In genomic region chr13:37214590-37215282, GRCm38 (mm10) we compare ENCODE assay signal across 9 mouse cellular contexts.
A peak's percentile ranks its signal among the peaks of the same experiment; 100 is the strongest.
DNase-seq lines count a peak whose midpoint lies in the region; ATAC-seq and TF ChIP-seq lines count a peak whose summit lies in the region.
"Had no signal": no experiment of that assay in that cellular context is flagged by ENCODE, and none has a peak within 500 bp of the region (broad histone marks: within the 10 kb centered on the region; RNA-seq: fewer than 3 reads in every experiment).

No protein-coding gene starts in this region.

- no peaks in the 10 kb centered on the region for H3K36me3 ChIP-seq in kidney, postnatal 0 days (ENCODE audit: insufficient read depth, low read length)
- no peaks in the 10 kb centered on the region for H3K36me3 ChIP-seq in kidney, adult 2 months (ENCODE audit: control insufficient read depth, insufficient read depth, low read length)
- H3K36me3 ChIP-seq in embryonic facial prominence, embryonic 14.5 days (ENCODE audit: control insufficient read depth, insufficient read depth, low read length) = no peaks in the 10 kb centered on the region
- H3K36me3 ChIP-seq in hindbrain, embryonic 16.5 days (ENCODE audit: control insufficient read depth, insufficient read depth, low read length) = no peaks in the 10 kb centered on the region

- WGBS in kidney, postnatal 0 days = 30% methylated on average over 8 of the region's 8 CpGs
- WGBS in kidney, adult 2 months = 41% methylated on average over 8 of the region's 8 CpGs
- WGBS in embryonic facial prominence, embryonic 14.5 days = 34% methylated on average over 8 of the region's 8 CpGs
- WGBS in hindbrain, embryonic 16.5 days = 61% methylated on average over 8 of the region's 8 CpGs

- DNase-seq in kidney, postnatal 0 days (ENCODE audit: low spot score) = peak; percentile 37
- DNase-seq in kidney, adult 2 months = no peak
- peak; percentile 79 for DNase-seq in embryonic facial prominence, embryonic 14.5 days (ENCODE audit: low spot score)
- peak; percentile 25 to 29 for DNase-seq in lung, postnatal 4 days
- DNase-seq in left cerebral cortex, adult 2 months (ENCODE audit: extremely low spot score in 1 of 2, low spot score in 2 of 2) = no peak
- DNase-seq in left cerebral cortex, adult 18-20 months (ENCODE audit: low spot score in 2 of 2) = no peak

- H3K9me3 ChIP-seq in kidney, postnatal 0 days (replicated peaks; ENCODE audit: low read length) = no peaks in the 10 kb centered on the region
- H3K9me3 ChIP-seq in embryonic facial prominence, embryonic 14.5 days (ENCODE audit: control insufficient read depth, low read length) = no peaks in the 10 kb centered on the region
- no peaks in the 10 kb centered on the region for H3K9me3 ChIP-seq in hindbrain, embryonic 16.5 days (ENCODE audit: control insufficient read depth, low read length)
- H3K9me3 ChIP-seq: megakaryocyte, embryonic 14.5 days had no signal

- ATAC-seq in kidney, postnatal 0 days (replicated peaks; ENCODE audit: low FRiP score, low read depth) = no peak; the same call in 1 of the 2 replicates
- ATAC-seq in embryonic facial prominence, embryonic 14.5 days (ENCODE audit: low read depth) = peak; percentile 93
- peak; percentile 79 for ATAC-seq in hindbrain, embryonic 16.5 days
- no peak for ATAC-seq in erythroblast, adult 5-6 weeks (replicated peaks; ENCODE audit: low FRiP score, poor library complexity, severe bottlenecking)

- TF ChIP-seq POLR2A in kidney, adult 2 months (IDR thresholded peaks at IDR 0.05; ENCODE audit: low read depth, low read length) = no peak

- no peak overlapping the region for H3K4me2 ChIP-seq in kidney, postnatal 0 days (ENCODE audit: low read length)
- no peak overlapping the region for H3K4me2 ChIP-seq in embryonic facial prominence, embryonic 14.5 days (ENCODE audit: low read depth, low read length)
- no peak overlapping the region for H3K4me2 ChIP-seq in hindbrain, embryonic 16.5 days (ENCODE audit: low read length)

- no peak overlapping the region for H3K4me3 ChIP-seq in kidney, postnatal 0 days (replicated peaks; ENCODE audit: low read depth, low read length)
- H3K4me3 ChIP-seq in kidney, adult 2 months (ENCODE audit: insufficient read depth, low read depth, low read length) = no peak overlapping the region
- H3K4me3 ChIP-seq in embryonic facial prominence, embryonic 14.5 days (ENCODE audit: low read depth, low read length) = no peak overlapping the region
- no peak overlapping the region for H3K4me3 ChIP-seq in hindbrain, embryonic 16.5 days (ENCODE audit: low read length)
- H3K4me3 ChIP-seq in left cerebral cortex, adult 2 months = no peak overlapping the region
- H3K4me3 ChIP-seq: megakaryocyte, embryonic 14.5 days had no signal

- H3K27ac ChIP-seq in kidney, postnatal 0 days = no peak overlapping the region
- H3K27ac ChIP-seq in kidney, adult 2 months (ENCODE audit: insufficient read depth, low read depth, low read length) = no peak overlapping the region
- peak overlapping the region; percentile 55; the same call in 1 of the 2 replicates for H3K27ac ChIP-seq in embryonic facial prominence, embryonic 14.5 days (replicated peaks; ENCODE audit: low read depth, low read length)
- H3K27ac ChIP-seq in hindbrain, embryonic 16.5 days (ENCODE audit: low read depth, low read length) = no peak overlapping the region
- no peak overlapping the region for H3K27ac ChIP-seq in left cerebral cortex, adult 2 months

- no peaks in the 10 kb centered on the region for H3K4me1 ChIP-seq in kidney, postnatal 0 days (replicated peaks; ENCODE audit: insufficient read depth, low read length)
- no peaks in the 10 kb centered on the region for H3K4me1 ChIP-seq in kidney, adult 2 months (ENCODE audit: control insufficient read depth, insufficient read depth, low read length)
- H3K4me1 ChIP-seq in embryonic facial prominence, embryonic 14.5 days (ENCODE audit: control insufficient read depth, insufficient read depth, low read length) = no peaks in the 10 kb centered on the region
- no peaks in the 10 kb centered on the region for H3K4me1 ChIP-seq in hindbrain, embryonic 16.5 days (ENCODE audit: control insufficient read depth, insufficient read depth, low read depth, low read length)

- intact Hi-C loops in left cerebral cortex, adult 2 months (cut with DNase I) = no loop called here

- no peak for TF ChIP-seq CTCF in kidney, postnatal 0 days (IDR thresholded peaks at IDR 0.05; ENCODE audit: low read depth)
- TF ChIP-seq CTCF in kidney, adult 2 months (conservative IDR thresholded peaks at IDR 0.05; ENCODE audit: insufficient read depth, insufficient read length, low read depth, low read length) = no peak
- no peak for TF ChIP-seq CTCF in left cerebral cortex, adult 2 months (IDR thresholded peaks at IDR 0.05)

- no peak overlapping the region for H3K9ac ChIP-seq in kidney, postnatal 0 days (ENCODE audit: low read depth, low read length)
- H3K9ac ChIP-seq in embryonic facial prominence, embryonic 14.5 days (ENCODE audit: low read depth, low read length) = no peak overlapping the region
- no peak overlapping the region for H3K9ac ChIP-seq in hindbrain, embryonic 16.5 days (ENCODE audit: low read depth, low read length)

- H3K27me3 ChIP-seq in kidney, postnatal 0 days (ENCODE audit: insufficient read depth, low read length) = no peaks in the 10 kb centered on the region
- no peaks in the 10 kb centered on the region for H3K27me3 ChIP-seq in kidney, adult 2 months (replicated peaks; ENCODE audit: control insufficient read depth, insufficient read depth, low read length)
- H3K27me3 ChIP-seq in embryonic facial prominence, embryonic 14.5 days (replicated peaks; ENCODE audit: control insufficient read depth, insufficient read depth, low read length) = no peaks in the 10 kb centered on the region
- no peaks in the 10 kb centered on the region for H3K27me3 ChIP-seq in hindbrain, embryonic 16.5 days (replicated peaks; ENCODE audit: control insufficient read depth, insufficient read depth, low read length)
- H3K27me3 ChIP-seq: megakaryocyte, embryonic 14.5 days had no signal

Comparison
In these comparisons a context has a peak if more than half of its experiments do, and no peak if none do; other contexts are left out.
1. DNase-seq: peak in kidney, postnatal 0 days (single experiment), embryonic facial prominence, embryonic 14.5 days (single experiment) and lung, postnatal 4 days (2 of 2); none in kidney, adult 2 months (single experiment), left cerebral cortex, adult 2 months (0 of 2) and left cerebral cortex, adult 18-20 months (0 of 2).
2. ATAC-seq: peak in embryonic facial prominence, embryonic 14.5 days (single experiment) and hindbrain, embryonic 16.5 days (single experiment); none in kidney, postnatal 0 days (single experiment) and erythroblast, adult 5-6 weeks (single experiment).